Mouse (Mus musculus): ENCODE results near the gene Tas1r2.

Tas1r2 gene

DNA sequence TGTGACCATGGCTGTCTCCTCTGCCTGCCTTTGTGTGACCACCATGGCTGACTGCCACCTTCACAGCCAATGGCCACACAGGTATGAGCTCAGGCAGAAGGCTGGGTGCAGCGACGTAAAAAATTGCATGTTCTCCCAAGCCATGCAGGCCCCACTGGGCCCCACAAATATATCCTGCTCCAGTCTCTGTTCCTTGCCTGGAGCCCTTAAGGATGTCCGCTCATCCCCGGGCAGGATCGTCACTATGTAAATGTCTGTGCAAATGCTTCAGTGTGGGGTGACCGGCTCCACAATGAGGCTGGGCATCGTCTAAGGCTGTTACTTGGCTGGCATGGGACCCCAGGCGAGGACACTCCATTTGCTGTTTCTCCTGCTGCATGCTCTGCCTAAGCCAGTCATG is at the start of gene Tas1r2:
Gene Tas1r2, plus strand, starts transcription at position 301 of the 400 bp plus-strand sequence.
- DNase-seq (ENCODE audit: low read depth, low spot score) = no peak

DNA sequence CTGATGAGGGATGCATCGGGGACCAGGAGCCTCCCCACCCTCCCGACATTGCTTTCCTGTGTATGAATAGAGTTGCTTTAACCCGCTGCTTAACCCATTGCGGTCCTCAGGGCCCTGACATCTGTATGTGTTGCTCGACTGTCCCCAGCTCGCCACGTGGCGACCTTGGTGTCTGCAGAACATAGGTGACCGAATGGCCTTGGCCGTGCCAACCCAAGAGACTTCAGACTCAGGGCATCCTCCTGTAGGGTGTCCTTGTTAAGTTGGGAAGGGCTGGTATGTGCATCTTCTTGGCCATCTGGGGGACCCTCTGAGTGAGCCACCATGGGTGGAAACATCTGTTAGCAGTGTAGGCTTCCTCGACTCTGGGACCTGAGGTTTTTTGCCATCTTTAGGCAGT is 48.1 kb upstream of the Tas1r2 start:
- DNase-seq (ENCODE audit: low read depth, low spot score) = no peak

GRCm38 (mm10) chr4:139606732-139607131 is 46.6 kb upstream of the Tas1r2 start:
- no peak for DNase-seq (ENCODE audit: low read depth, low spot score)

DNA sequence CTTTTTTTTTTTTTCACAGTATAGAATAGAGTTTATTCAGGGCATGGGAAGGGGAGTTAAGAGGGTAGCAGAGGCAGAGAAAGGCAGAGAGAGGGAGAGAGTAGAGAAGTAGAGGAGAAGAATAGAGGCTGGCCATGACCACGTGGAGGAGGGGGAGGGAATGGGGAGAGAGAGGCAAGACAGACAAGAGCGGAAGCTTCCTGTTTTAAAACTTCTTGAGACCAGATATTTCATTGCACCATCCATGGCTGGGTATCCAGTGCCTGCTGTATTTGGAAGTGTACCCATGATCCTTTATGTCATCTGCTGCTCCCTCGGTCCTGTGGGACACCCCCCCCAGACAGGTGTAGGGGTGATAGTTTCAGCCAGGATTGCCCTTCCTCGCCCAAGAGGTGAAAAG is 44.4 kb upstream of the Tas1r2 start:
- no peak for DNase-seq (ENCODE audit: low read depth, low spot score)

GRCm38 (mm10) chr4:139610954-139611353 is 42.4 kb upstream of the Tas1r2 start:
- no peak for DNase-seq (ENCODE audit: low read depth, low spot score)

DNA sequence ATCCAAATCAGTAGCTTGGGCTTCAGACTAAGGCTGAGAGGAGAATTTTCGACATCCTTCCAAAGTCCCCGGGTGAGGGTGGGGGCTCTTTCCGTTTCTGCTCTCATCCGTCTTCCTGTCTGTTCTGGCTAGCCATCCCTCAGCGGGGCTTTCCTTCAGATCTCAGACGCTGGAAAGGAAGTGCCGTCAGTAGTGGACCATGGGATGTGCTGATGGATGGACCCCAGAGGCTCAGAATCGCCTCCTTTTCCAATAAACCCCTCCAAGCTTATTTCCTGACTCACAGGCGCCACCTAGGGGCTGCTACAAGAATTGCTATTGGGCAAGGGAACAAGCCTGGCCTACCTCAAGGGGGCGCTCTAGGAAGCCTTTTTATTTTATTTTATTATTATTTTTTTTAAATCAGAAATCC is 41.8 kb upstream of the Tas1r2 start:
- DNase-seq (ENCODE audit: low read depth, low spot score) = peak; percentile 93

DNA sequence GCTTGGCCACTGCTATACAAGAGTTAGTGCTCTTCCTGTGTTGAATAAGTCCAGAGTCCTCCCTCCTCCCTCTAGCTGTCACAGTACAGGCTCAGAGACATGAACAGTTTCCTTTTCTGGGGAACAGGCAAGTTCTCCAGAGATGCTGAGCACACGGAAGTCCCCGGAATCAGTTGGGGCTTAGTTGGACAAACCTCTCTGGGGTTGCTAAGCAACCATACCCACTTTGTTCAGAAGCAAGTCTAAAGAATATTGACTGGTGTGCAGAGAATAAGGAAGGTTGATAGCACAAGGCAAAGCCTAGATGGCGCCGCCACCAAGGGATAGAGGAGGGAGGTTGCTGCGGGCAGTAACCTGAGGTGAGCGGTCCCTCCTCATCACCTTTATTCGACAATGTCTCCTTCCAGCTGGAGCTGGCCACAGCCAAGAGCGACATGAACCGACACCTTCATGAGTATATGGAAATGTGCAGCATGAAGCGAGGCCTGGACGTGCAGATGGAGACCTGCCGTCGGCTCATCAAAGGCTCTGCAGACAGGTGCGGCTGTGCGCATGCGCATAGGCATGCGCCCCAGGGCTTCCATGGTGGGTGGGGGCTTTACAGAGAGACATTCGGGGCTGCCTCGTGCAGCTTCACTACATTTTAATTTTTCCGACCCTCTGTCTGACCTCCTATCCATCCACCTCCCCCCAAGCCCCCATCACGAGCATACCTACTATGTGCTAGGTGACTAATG is 38.6 kb upstream of the Tas1r2 start:
- DNase-seq (ENCODE audit: low read depth, low spot score) = no peak

DNA sequence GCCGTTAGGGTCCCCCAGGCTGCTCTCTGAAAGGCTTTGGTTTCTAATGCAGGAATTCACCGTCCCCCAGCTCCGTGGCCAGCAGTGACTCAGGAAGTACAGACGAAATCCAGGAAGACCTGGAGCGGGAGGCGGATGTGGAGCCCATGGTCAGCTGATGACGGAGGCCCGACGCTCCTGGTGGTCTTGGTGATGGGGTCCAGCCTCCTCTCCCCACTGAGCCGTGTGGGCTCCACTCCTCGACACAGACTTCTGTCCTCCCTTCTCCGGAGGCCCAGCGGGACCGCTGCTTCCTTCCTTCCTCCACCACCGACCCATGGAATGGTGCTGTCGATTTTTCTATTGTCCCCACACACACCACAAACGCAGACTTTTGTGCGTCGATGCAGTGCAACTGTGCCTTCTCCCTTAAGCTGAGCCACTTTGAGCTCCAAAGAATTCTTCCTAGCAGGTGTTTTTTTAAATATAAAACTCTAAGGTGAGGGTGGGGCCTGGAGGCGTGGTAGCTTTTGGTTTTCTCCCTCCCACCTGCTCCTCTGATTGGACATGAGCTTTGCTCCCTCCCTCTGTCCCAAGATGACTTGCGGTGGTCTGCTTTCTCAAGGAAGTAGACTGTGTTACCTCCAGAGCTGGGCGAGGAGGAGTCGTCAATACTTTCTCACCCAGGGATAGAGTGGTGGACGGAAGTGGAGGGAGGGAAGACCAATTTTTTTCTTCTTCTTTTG is 36.9 kb upstream of the Tas1r2 start:
- DNase-seq (ENCODE audit: low read depth, low spot score) = peak; percentile 45

DNA sequence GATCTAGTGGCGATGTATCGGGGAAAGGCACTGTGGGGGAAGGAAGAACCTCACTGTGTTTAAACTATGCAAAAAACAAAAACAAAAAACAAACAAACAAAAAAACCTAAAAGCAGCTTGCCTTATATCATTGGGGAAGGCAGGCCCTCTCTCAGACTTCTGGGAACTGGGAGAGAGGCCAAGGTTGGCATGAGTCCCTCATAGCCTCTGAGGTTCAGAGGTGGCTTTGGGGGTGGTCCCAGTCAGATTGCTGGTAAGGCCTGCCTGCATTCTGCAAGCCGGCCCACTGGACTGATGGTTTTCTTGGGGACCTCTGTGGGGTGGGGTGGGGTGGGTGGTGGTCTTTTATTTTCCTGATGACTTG is 36.4 kb upstream of the Tas1r2 start:
- no peak for DNase-seq (ENCODE audit: low read depth, low spot score)

DNA sequence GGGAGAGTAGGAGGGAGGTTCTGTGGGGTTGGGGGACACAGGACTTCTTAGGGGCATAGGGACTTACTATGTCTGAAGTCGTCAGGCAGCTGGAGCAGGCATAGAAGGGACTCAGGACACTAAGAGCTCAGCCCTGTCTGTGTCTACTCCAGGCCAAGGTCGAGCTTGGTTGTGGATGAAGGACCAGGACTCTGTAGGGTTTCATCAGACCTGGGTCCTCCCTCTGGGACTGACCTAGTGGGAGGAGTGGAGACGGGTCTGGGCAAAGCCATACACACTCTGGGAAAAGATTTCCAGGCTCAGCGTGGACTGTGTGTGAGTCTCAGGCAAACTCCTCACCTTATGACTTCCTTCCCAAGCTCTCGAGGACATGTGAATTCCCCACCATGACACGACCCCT is 33.6 kb upstream of the Tas1r2 start:
- DNase-seq (ENCODE audit: low read depth, low spot score) = no peak

DNA sequence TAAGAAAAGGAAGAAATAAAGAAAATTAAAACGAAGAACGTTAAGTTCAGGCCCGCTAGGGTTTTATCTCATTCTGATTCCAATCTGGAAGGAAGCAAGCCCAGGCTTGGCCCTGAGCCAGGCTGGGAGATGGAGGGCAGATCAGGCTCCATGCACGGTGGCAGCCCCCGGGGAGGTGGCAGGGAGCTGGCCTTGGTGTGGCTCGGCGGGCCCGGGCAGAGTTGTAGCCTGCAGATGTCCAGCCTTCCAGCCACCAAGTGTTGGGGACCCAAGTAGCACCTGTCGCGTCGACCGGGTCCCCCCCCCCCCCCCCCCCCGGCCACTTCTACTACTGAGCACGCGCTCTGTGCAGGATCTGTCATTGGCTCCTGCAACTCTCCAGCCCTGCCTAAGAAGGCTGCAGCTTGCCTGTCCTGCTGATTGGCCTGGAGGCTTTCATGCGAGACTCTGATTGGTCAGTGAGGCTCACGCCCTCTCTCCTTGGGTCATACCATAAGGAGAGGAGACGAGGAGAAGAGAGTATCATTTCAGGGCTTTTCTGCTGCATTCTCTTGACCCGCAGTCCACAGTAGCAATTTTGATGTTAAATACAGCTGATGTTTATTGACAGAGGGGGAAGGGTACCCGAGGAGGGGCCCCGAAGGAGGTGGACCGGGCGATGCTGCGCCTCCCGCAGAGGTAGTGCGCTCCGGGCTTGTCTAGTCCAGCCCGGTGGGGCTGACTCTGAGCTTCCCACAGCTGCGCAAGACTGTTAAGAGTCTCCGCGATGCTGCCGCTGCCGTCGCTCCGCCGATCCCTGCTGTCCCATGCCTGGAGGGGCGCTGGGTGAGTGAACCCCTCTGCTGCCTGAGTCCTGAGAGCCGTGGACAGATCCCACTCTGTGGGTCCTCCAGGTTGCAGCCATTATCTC is 30.7 kb upstream of the Tas1r2 start, which contains the start of gene Aldh4a1:
Gene Aldh4a1, plus strand, starts transcription at position 494 of the 910 bp plus-strand sequence.
- peak; percentile 96 for DNase-seq (ENCODE audit: low read depth, low spot score)

DNA sequence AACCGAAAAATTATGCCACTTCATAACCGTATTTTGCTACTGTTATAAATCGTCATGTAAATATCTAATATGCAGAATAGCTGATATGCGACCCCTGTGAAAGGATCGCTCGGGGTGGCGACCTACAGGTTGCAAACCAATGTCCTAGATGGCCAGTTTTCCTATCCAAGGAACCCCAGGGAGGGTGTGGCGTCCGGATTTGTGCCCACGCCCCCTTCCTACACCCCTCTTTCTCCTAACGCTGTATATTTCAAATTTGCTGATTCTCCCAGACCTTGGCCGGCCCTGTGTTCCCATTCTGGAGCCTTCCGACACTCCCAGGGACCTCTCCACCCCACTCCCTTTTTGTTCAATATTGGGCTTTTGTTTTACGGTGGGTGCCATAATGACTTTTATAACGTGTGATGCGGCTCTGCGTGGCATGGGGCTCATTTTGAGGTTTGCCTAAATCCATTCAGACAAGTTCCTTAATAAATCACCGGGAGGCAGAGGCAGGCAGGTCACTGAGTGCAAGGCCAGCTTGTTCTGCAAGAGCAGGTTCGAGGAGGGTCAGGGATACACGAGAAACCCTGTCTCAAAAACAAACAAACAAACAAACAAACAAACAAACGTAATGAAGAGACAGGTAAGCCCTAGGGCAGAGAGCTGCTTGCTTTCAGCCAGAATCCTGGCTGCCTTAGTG is 29.8 kb upstream of the Tas1r2 start:
- DNase-seq (ENCODE audit: low read depth, low spot score) = no peak

GRCm38 (mm10) chr4:139624116-139624489 is 29.2 kb upstream of the Tas1r2 start:
- DNase-seq (ENCODE audit: low read depth, low spot score) = no peak

DNA sequence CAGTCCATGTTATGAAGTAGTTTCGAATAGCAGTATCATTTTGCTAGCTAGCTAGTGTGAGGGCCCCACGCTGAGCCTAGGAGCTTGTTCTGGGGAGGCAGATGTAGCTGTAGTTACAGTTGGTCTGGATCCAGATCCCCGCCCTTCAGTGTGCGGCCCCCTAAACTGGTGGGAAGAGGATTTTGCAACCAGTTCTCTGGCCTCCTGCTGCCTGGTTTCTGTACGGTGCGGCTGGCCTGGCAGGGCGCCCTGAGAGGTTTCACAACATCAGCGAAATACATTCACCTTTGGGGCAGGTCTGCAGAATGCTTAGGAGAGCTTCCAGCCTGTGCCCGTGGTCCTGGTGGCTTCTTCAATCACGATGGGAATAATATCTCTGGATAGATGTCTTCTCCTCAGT is 28.6 kb upstream of the Tas1r2 start:
- DNase-seq (ENCODE audit: low read depth, low spot score) = no peak

- no peak for DNase-seq (ENCODE audit: low read depth, low spot score)
These were observed 26.0 kb upstream of the Tas1r2 start for GRCm38 (mm10) chr4:139627361-139627760.

DNA sequence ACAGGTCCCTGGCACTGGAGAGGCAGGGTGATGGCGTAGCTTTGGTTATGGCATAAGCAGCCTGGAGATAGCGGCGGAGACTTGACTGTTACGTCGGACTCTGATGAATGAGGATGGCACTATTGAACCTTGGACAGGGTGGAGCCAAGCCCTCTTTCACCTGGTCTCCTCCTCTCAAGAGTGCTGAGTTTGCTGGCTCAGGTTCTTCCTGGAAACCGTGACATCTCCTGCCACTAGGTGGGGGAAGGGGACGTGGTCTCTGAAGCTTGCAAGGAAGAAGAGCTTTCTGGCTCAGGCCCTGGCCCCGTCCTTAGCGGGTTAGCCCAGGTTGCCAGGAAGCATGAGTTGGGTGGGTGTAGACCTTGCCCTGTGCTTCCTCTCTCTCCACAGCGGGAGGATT is 23.2 kb upstream of the Tas1r2 start:
- no peak for DNase-seq (ENCODE audit: low read depth, low spot score)

GRCm38 (mm10) chr4:139631141-139631540 is 22.2 kb upstream of the Tas1r2 start:
- DNase-seq (ENCODE audit: low read depth, low spot score) = no peak

DNA sequence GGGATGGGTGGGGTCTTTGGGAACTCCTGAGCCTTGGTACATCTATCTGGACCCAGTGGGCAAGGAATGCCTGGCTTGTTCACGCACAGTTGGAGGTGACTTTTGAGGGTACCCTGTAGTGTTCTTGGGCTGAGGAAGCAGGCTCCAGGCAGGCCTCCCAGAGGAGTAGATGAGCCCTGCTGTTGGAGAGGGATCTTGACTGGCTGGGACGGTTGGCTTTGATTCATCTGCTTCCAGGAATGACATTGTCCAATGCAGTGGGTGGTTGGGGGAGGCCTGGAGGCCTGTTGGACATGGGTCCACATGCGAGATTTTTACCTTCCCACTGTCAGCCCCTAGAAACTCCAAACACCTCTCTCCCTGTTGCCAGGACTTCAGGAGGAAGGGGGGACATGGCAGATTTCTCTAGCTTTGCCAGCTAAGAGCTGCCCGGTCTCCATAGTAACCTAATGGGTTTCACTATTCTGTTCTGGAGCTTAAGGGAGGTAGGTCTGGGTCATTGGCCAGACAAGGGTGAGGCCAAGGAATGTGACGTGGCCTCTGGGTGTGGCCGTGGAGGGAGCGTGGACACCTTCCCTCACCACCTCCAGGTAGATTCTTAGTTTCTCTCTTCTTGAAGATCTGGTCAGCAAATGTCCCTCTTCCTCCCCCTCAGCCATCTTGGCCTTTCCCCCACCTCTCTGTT is 21.6 kb upstream of the Tas1r2 start:
- no peak for DNase-seq (ENCODE audit: low read depth, low spot score)

GRCm38 (mm10) chr4:139632254-139632580 is 21.1 kb upstream of the Tas1r2 start:
- DNase-seq (ENCODE audit: low read depth, low spot score) = no peak

DNA sequence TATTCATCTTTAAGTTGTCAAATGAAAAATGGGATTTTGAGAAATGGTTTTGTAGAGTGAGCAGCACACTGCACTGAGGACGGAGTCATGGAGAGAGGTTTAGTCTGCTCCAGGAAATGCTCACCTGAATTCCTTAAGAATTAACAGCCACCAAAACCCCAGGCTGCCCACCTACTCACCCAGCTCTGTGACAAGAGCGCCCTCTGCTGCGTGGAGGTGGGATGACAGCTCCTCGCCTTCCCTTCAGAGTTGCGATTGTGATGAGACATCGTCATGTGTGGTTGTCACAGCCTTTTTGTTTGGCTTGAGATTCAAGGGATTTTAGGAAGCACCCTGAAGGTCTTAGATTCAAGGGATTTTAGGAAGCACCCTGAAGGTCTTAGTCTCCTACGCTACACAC is 17.0 kb upstream of the Tas1r2 start:
- DNase-seq (ENCODE audit: low read depth, low spot score) = peak; percentile 68

- no peak for DNase-seq (ENCODE audit: low read depth, low spot score)
These were observed 15.5 kb upstream of the Tas1r2 start for GRCm38 (mm10) chr4:139637847-139638246.

All from mesoderm, embryonic 11.5 days (tissue).